Mouse (Mus musculus): Measurements from ENCODE around the gene Samd4b. TPM values are rescaled to one million over a fixed set of nuclear protein-coding genes. Genes with fewer than 3 reads are reported as not detected.

Gene Samd4b
- polyA plus RNA-seq, 1 experiment from 2014 or later, result 25.8 TPM

Small RNA genes within 50 kb of the gene (microRNA-seq; reads per million reads assigned to microRNA genes)
- 0.78 reads per million for gene Mir7049

Other genes with a start within 250 kb of the Samd4b start
- 1,258 and 1,269 TPM in 2 replicates for gene Rps16, start 247.5 kb downstream of the Samd4b start, polyA plus RNA-seq (2014; fragmentation: Nextera tagmentation; extraction: Ambion mirVana)
- gene Plekhg2, start 225.5 kb downstream of the Samd4b start, polyA plus RNA-seq (2014; fragmentation: Nextera tagmentation; extraction: Ambion mirVana), result 63.4 and 70.7 TPM in 2 replicates
- gene Zfp36, start 217.9 kb downstream of the Samd4b start, polyA plus RNA-seq (2014; fragmentation: Nextera tagmentation; extraction: Ambion mirVana), result 15.5 and 17.6 TPM in 2 replicates
- 47.1 and 51.1 TPM in 2 replicates for gene Med29, start 205.4 kb downstream of the Samd4b start, polyA plus RNA-seq (2014; fragmentation: Nextera tagmentation; extraction: Ambion mirVana)
- gene Paf1, start 205.2 kb downstream of the Samd4b start, polyA plus RNA-seq (2014; fragmentation: Nextera tagmentation; extraction: Ambion mirVana), result 67.3 and 73.2 TPM in 2 replicates
- gene Gmfg, start 160.7 kb downstream of the Samd4b start, polyA plus RNA-seq (2014; fragmentation: Nextera tagmentation; extraction: Ambion mirVana), result 17.0 and 17.2 TPM in 2 replicates
- 4.2 and 5.3 TPM in 2 replicates for gene Lrfn1, start 146.2 kb downstream of the Samd4b start, polyA plus RNA-seq (2014; fragmentation: Nextera tagmentation; extraction: Ambion mirVana)
- not detected in 2 replicates for gene Ifnl2, start 87.7 kb downstream of the Samd4b start, polyA plus RNA-seq (2014; fragmentation: Nextera tagmentation; extraction: Ambion mirVana)
- gene Ifnl3, start 75.3 kb downstream of the Samd4b start, polyA plus RNA-seq (2014; fragmentation: Nextera tagmentation; extraction: Ambion mirVana), result not detected in 2 replicates
- 0.49 and 1.0 TPM in 2 replicates for gene Sycn, start 57.3 kb downstream of the Samd4b start, polyA plus RNA-seq (2014; fragmentation: Nextera tagmentation; extraction: Ambion mirVana)
- not detected in 2 replicates for gene Nccrp1, start 50.9 kb downstream of the Samd4b start, polyA plus RNA-seq (2014; fragmentation: Nextera tagmentation; extraction: Ambion mirVana)
- gene Pak4, start within 50 bp of the Samd4b start, polyA plus RNA-seq (2014; fragmentation: Nextera tagmentation; extraction: Ambion mirVana), result 41.1 and 47.8 TPM in 2 replicates
- not detected in 2 replicates for gene Acp7, start 33.2 kb upstream of the Samd4b start, polyA plus RNA-seq (2014; fragmentation: Nextera tagmentation; extraction: Ambion mirVana)
- gene Fbxo27, start 94.7 kb upstream of the Samd4b start, polyA plus RNA-seq (2014; fragmentation: Nextera tagmentation; extraction: Ambion mirVana), result 5.8 and 6.3 TPM in 2 replicates
- 9.5 and 12.1 TPM in 2 replicates for gene Fbxo17, start 118.7 kb upstream of the Samd4b start, polyA plus RNA-seq (2014; fragmentation: Nextera tagmentation; extraction: Ambion mirVana)
- gene Mrps12, start 143.7 kb upstream of the Samd4b start, polyA plus RNA-seq (2014; fragmentation: Nextera tagmentation; extraction: Ambion mirVana), result 129 and 153 TPM in 2 replicates
- gene Sars2, start 143.8 kb upstream of the Samd4b start, polyA plus RNA-seq (2014; fragmentation: Nextera tagmentation; extraction: Ambion mirVana), result 24.2 and 24.9 TPM in 2 replicates
- gene Ccer2, start 158.0 kb upstream of the Samd4b start, polyA plus RNA-seq (2014; fragmentation: Nextera tagmentation; extraction: Ambion mirVana), result not detected in 2 replicates
- 64.9 and 68.8 TPM in 2 replicates for gene Sirt2, start 168.6 kb upstream of the Samd4b start, polyA plus RNA-seq (2014; fragmentation: Nextera tagmentation; extraction: Ambion mirVana)
- 29.5 and 38.9 TPM in 2 replicates for gene Nfkbib, start 169.4 kb upstream of the Samd4b start, polyA plus RNA-seq (2014; fragmentation: Nextera tagmentation; extraction: Ambion mirVana)
- 3.3 and 4.5 TPM in 2 replicates for gene Rinl, start 190.8 kb upstream of the Samd4b start, polyA plus RNA-seq (2014; fragmentation: Nextera tagmentation; extraction: Ambion mirVana)
- gene Hnrnpl, start 210.4 kb upstream of the Samd4b start, polyA plus RNA-seq (2014; fragmentation: Nextera tagmentation; extraction: Ambion mirVana), result 259 and 266 TPM in 2 replicates
- 172 and 179 TPM in 2 replicates for gene Ech1, start 227.1 kb upstream of the Samd4b start, polyA plus RNA-seq (2014; fragmentation: Nextera tagmentation; extraction: Ambion mirVana)
- 127 and 140 TPM in 2 replicates for gene Lgals4, start 235.7 kb upstream of the Samd4b start, polyA plus RNA-seq (2014; fragmentation: Nextera tagmentation; extraction: Ambion mirVana)

All from stomach, embryonic 14.5 days (tissue).